11 mouse cellular contexts compared by ENCODE assay signal in the genomic region with DNA sequence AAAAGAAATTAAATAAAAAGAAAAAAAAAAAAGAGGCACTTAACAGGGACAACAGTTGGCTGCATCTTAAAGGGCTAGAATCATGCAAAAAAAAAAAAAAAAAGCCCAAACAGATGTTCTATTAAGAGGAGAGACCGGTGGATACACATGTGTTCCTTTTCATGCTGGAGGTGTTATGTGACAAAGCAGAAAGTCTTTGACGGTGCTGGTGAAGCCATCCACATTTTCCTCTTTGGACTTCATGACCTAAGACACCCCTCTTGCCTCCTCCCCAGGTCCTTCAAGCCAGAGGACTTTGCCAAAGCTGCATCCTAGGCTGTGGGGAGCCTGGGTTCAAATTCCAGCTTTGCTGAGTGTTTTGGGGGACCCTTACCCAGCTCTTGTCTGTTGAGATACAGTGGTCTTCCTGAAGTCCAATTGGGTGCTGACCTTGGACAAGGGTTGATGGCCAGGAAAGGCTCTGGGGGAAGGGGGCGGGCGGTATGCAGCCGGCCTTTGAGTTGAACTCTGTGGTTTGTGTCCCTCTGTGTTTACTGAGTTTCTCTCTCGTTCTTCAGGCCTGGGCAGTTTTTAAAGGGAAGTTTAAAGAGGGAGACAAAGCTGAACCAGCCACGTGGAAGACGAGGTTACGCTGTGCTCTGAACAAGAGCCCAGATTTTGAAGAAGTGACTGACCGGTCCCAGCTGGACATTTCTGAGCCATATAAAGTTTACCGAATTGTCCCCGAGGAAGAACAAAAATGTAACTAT. TPM values are rescaled to one million over a fixed set of nuclear protein-coding genes. Genes with fewer than 3 reads are reported as not detected.
DNase-seq lines count a peak whose midpoint lies in the region; ATAC-seq and TF ChIP-seq lines count a peak whose summit lies in the region.
"Had no signal": no experiment of that assay in that cellular context is flagged by ENCODE, and none has a peak within 500 bp of the region (broad histone marks: within the 10 kb centered on the region; RNA-seq: fewer than 3 reads in every experiment).

No protein-coding gene starts in this region.

- no peak for DNase-seq in thymus, adult 2 months
- DNase-seq in thymus, postnatal 4 days = no peak
- peak; percentile 43 for DNase-seq in heart, postnatal 4 days
- peak; percentile 51 to 55 for DNase-seq in urinary bladder, postnatal 36 days (ENCODE audit: low spot score in 2 of 2)
- no peak for DNase-seq in thymus, postnatal 0 days (ENCODE audit: low spot score)
- no peak for DNase-seq in cerebellum, postnatal 14 days
- DNase-seq: cerebellum, adult 9-11 months; right cerebral cortex, adult 18-20 months had no signal

- ATAC-seq in liver, embryonic 16.5 days (ENCODE audit: low read depth) = peak; percentile 31; the same call in 1 of the 2 replicates
- ATAC-seq: Patski had no signal

- no peaks in the 10 kb centered on the region for H3K36me3 ChIP-seq in thymus, adult 2 months (ENCODE audit: control insufficient read depth, insufficient read depth, low read length)
- H3K36me3 ChIP-seq in liver, embryonic 16.5 days (ENCODE audit: control insufficient read depth, insufficient read depth) = no peaks in the 10 kb centered on the region
- H3K36me3 ChIP-seq: forebrain, embryonic 12.5 days had no signal

- TF ChIP-seq POLR2A in thymus, adult 2 months (IDR thresholded peaks at IDR 0.05; ENCODE audit: control insufficient read depth, extremely low read depth, insufficient read depth, low read length, poor library complexity) = no peak

- no peaks in the 10 kb centered on the region; the same call in 1 of the 2 replicates for H3K4me1 ChIP-seq in thymus, adult 2 months (replicated peaks; ENCODE audit: control insufficient read depth, insufficient read depth, low read length)
- peaks cover 12% of the 10 kb centered on the region for H3K4me1 ChIP-seq in liver, embryonic 16.5 days (ENCODE audit: control insufficient read depth, low read depth, low read length)

- no peak for TF ChIP-seq CTCF in thymus, adult 2 months (IDR thresholded peaks at IDR 0.05; ENCODE audit: borderline replicate concordance, control insufficient read depth, extremely low read depth, insufficient read depth, low read length, poor library complexity)

- 64% methylated on average over 12 of the region's 12 CpGs for WGBS in thymus, adult 2 months
- WGBS in liver, embryonic 16.5 days (ENCODE audit: insufficient replicate concordance) = 29% methylated on average over 12 of the region's 12 CpGs

- no peaks in the 10 kb centered on the region for H3K9me3 ChIP-seq in liver, embryonic 16.5 days (replicated peaks; ENCODE audit: control insufficient read depth, low read length)
- H3K9me3 ChIP-seq: forebrain, embryonic 12.5 days had no signal

- peak overlapping the region; percentile 40; the same call in 1 of the 2 replicates for H3K27ac ChIP-seq in thymus, adult 2 months (ENCODE audit: control insufficient read depth, insufficient read depth, low read length)
- H3K27ac ChIP-seq in liver, embryonic 16.5 days (ENCODE audit: low read length) = peak overlapping the region; percentile 59
- H3K27ac ChIP-seq: forebrain, embryonic 12.5 days had no signal

- H3K4me2 ChIP-seq in liver, embryonic 16.5 days (ENCODE audit: low read depth, low read length) = no peak overlapping the region
- H3K4me2 ChIP-seq: forebrain, embryonic 12.5 days had no signal

- no peak overlapping the region for H3K4me3 ChIP-seq in thymus, adult 2 months (ENCODE audit: control insufficient read depth, insufficient read depth, low read length)
- no peak overlapping the region for H3K4me3 ChIP-seq in liver, embryonic 16.5 days (ENCODE audit: low read depth, low read length)
- H3K4me3 ChIP-seq: forebrain, embryonic 12.5 days had no signal

- H3K27me3 ChIP-seq in thymus, adult 2 months (ENCODE audit: control insufficient read depth, insufficient read depth, low read length) = no peaks in the 10 kb centered on the region
- H3K27me3 ChIP-seq in liver, embryonic 16.5 days (ENCODE audit: control insufficient read depth, insufficient read depth, low read depth, low read length) = peaks cover 2% of the 10 kb centered on the region; the same call in 1 of the 2 replicates
- H3K27me3 ChIP-seq: Patski had no signal

- no peak overlapping the region for H3K9ac ChIP-seq in liver, embryonic 16.5 days (ENCODE audit: low read depth, low read length)
- H3K9ac ChIP-seq: forebrain, embryonic 12.5 days had no signal

RNA-seq across cellular contexts. Expression of gene Irf8, which starts 7.2 kb away (rescaled TPM):
- 105 and 109 TPM in 2 replicates for polyA plus RNA-seq in thymus, adult 2 months (2012; rRNA removed)
- 1 to 10 TPM; 8.4 to 9.7 TPM for total RNA-seq in heart, postnatal 4 days (2021)
- polyA plus RNA-seq in liver, embryonic 16.5 days (2015; fragmentation: Nextera tagmentation; extraction: Ambion mirVana) = 17.4 and 18.9 TPM in 2 replicates
- 77.8 and 82.4 TPM in 2 replicates for polyA plus RNA-seq in thymus, postnatal 0 days (2015; fragmentation: Nextera tagmentation; extraction: Ambion mirVana)

Comparison
In these comparisons a context has a peak if more than half of its experiments do, and no peak if none do; other contexts are left out.
1. DNase-seq: peak in heart, postnatal 4 days (single experiment) and urinary bladder, postnatal 36 days (2 of 2); none in thymus, adult 2 months (single experiment), thymus, postnatal 4 days (single experiment), thymus, postnatal 0 days (single experiment) and cerebellum, postnatal 14 days (0 of 2).